Mouse (Mus musculus) spleen, adult 2 months (tissue): ENCODE data around the gene Lgr4.

ENCODE experiments used
- CTCF ChIP-seq: fragments of 200-500 bp; IDR thresholded peaks from 2 replicates; pipeline ENCODE4 v1.5.1; 2011; ENCODE audit warnings: mild to moderate bottlenecking, inconsistent platforms; ENCODE audit not compliant: insufficient read depth, insufficient read length, insufficient replicate concordance; ENCODE audit errors: extremely low read depth
- POLR2A ChIP-seq: fragments of 200-500 bp; IDR thresholded peaks from 2 replicates; pipeline ENCODE4 v1.6.1; 2011; ENCODE audit warnings: low read depth, low read length, inconsistent platforms

DNA sequence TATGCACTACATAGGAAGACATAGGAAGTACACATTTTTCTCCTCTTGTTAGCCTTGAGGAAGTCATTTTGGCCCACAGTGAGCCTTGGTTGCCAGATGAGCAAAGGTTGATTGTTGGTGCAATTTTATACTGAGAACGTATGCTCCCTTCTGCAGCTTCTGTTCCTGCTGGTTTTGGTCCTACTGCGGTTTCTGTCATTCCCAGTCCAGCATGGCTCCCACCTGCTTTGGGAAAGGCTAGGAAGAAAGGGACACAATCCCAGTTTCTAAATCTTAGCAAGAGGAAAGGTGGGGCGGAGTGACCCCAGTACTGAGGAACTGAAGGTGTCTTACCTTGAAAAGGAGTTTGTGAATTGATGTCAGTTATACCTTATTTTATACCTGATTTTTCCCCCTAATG lies 51.9 kb downstream of the Lgr4 start:
- TF ChIP-seq CTCF (no peak), POLR2A (no peak)
